Mouse (Mus musculus) CH12F3 (cell line): ENCODE data around the gene Pdcd2.

Source experiments
- in situ Hi-C: fragments of 300-500 bp; cut with MboI; formaldehyde crosslinking; loops from 2 replicates; pipeline ENCODE4 v1.14.3; 2020; ENCODE audit warnings: low sequenced_read_pairs

Pdcd2 gene

GRCm38 (mm10) chr17:15499656-15500394 is 27.3 kb downstream of the Pdcd2 start, which contains the start of the genes Psmb1 and Tbp:
Psmb1 (minus strand) TSS chr17:15499751.
Tbp (plus strand) TSS chr17:15499888.
- in situ Hi-C loops: no loop called here

DNA sequence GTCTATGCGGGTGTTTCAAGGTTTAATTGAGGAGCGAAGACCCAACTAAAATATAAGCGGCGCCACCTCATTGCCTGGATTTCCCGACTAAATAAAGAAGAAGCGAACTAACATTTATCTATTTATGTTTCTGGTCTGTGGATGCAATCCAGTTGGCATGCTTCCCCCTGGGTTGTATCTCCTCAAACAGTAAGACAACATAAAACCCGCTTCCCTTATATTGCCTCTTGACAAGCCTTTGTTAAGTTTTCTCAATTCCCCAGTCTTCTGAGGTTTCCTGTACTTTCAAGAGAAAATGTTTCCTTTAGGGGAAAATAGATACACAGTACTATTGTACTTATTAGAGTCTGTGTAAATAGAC is 28.4 kb downstream of the Pdcd2 start:
- in situ Hi-C loops: no loop called here

GRCm38 (mm10) chr17:15497882-15498752 is 29.0 kb downstream of the Pdcd2 start:
- in situ Hi-C loops: no loop called here

DNA sequence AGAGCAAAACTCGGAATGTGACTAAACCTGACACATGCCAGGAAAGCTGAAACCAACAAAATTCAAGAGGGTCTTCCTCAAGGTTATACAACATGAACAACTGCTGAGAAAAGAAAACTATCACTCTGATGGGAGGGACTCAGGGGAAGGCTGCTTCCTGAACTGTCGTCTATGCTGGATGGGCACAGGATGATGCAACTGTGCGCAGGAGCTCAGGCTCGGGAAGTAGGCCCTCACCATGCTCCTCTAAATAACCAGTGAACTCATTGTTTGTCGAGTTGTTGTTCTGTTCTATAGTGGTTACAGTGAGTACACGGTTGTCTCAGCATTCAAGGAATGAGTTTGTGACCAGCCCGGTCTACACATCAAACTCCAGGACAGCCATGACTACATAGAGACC is 36.6 kb downstream of the Pdcd2 start:
- in situ Hi-C loops: no loop called here

GRCm38 (mm10) chr17:15472671-15473070 is 54.4 kb downstream of the Pdcd2 start:
- in situ Hi-C loops: loop anchor here (25.0 kb wide), 1 partner anchor 410 kb away; no protein-coding TSS in a partner anchor
